In genomic region chr16:17637610-17638009, GRCm38 (mm10) we compare ENCODE assay signal across 12 mouse cellular contexts. TPM values are rescaled to one million over a fixed set of nuclear protein-coding genes. Genes with fewer than 3 reads are reported as not detected.
DNase-seq lines count a peak whose midpoint lies in the region; ATAC-seq and TF ChIP-seq lines count a peak whose summit lies in the region.
"Had no signal": no experiment of that assay in that cellular context is flagged by ENCODE, and none has a peak within 500 bp of the region (broad histone marks: within the 10 kb centered on the region; RNA-seq: fewer than 3 reads in every experiment).

No protein-coding gene starts in this region.

- no peaks in the 10 kb centered on the region for H3K27me3 ChIP-seq in hindbrain, postnatal 0 days (ENCODE audit: insufficient read depth, low read length)
- no peaks in the 10 kb centered on the region for H3K27me3 ChIP-seq in hindbrain, embryonic 13.5 days
- H3K27me3 ChIP-seq in E14TG2a.4 (ENCODE audit: insufficient read depth, low read length), result no peaks in the 10 kb centered on the region
- no peaks in the 10 kb centered on the region for H3K27me3 ChIP-seq in liver, embryonic 13.5 days
- H3K27me3 ChIP-seq: heart, embryonic 12.5 days; megakaryocyte, embryonic 14.5 days had no signal

- no peak for ATAC-seq in hindbrain, postnatal 0 days
- ATAC-seq in hindbrain, embryonic 13.5 days (ENCODE audit: low FRiP score), result no peak
- ATAC-seq in liver, embryonic 13.5 days (ENCODE audit: low read depth), result peak; percentile 2; the same call in 1 of the 2 replicates
- ATAC-seq in megakaryocyte, adult 5-6 weeks (ENCODE audit: poor library complexity, severe bottlenecking), result no peak

- H3K27ac ChIP-seq in hindbrain, postnatal 0 days, result no peak overlapping the region
- no peak overlapping the region for H3K27ac ChIP-seq in hindbrain, embryonic 13.5 days
- peak overlapping the region; percentile 86 for H3K27ac ChIP-seq in bone marrow, adult 2 months (ENCODE audit: control insufficient read depth, insufficient read depth, low read depth, low read length, poor library complexity)
- H3K27ac ChIP-seq in liver, embryonic 13.5 days, result peak overlapping the region; percentile 99

- 82% methylated on average over 2 of the region's 2 CpGs for WGBS in hindbrain, postnatal 0 days
- 81% methylated on average over 2 of the region's 2 CpGs for WGBS in hindbrain, embryonic 13.5 days
- 73% methylated on average over 2 of the region's 2 CpGs for WGBS in bone marrow, adult 2 months
- WGBS in liver, embryonic 13.5 days (ENCODE audit: insufficient replicate concordance), result 81% methylated on average over 2 of the region's 2 CpGs

- intact Hi-C loops in left cerebral cortex, postnatal 10 days (cut with DNase I), result no loop called here

- DNase-seq in hindbrain, postnatal 0 days (ENCODE audit: low spot score), result no peak
- DNase-seq in liver, embryonic 13.5 days, result no peak
- no peak for DNase-seq in left cerebral cortex, postnatal 10 days (ENCODE audit: extremely low spot score in 1 of 2, low spot score in 2 of 2)
- DNase-seq in kidney, postnatal 25 days, result no peak
- DNase-seq: cerebellum, adult 18-20 months; thymus, postnatal 25 days had no signal

- H3K4me2 ChIP-seq in hindbrain, postnatal 0 days (ENCODE audit: low read depth, low read length), result no peak overlapping the region
- no peak overlapping the region for H3K4me2 ChIP-seq in hindbrain, embryonic 13.5 days
- peak overlapping the region; percentile 49 for H3K4me2 ChIP-seq in liver, embryonic 13.5 days

- H3K9me3 ChIP-seq in hindbrain, postnatal 0 days (ENCODE audit: low read length), result no peaks in the 10 kb centered on the region
- H3K9me3 ChIP-seq in hindbrain, embryonic 13.5 days, result no peaks in the 10 kb centered on the region
- no peaks in the 10 kb centered on the region for H3K9me3 ChIP-seq in E14TG2a.4 (ENCODE audit: low read length)
- no peaks in the 10 kb centered on the region for H3K9me3 ChIP-seq in liver, embryonic 13.5 days (replicated peaks)
- H3K9me3 ChIP-seq: heart, embryonic 12.5 days; megakaryocyte, embryonic 14.5 days had no signal

- no peak for TF ChIP-seq POLR2A in bone marrow, adult 2 months (IDR thresholded peaks at IDR 0.05; ENCODE audit: borderline replicate concordance, control insufficient read depth, low read depth, low read length)

- no peaks in the 10 kb centered on the region for H3K4me1 ChIP-seq in hindbrain, postnatal 0 days (ENCODE audit: insufficient read depth, low read length)
- H3K4me1 ChIP-seq in hindbrain, embryonic 13.5 days (replicated peaks), result no peaks in the 10 kb centered on the region
- peaks cover 65% of the 10 kb centered on the region for H3K4me1 ChIP-seq in E14TG2a.4 (replicated peaks; ENCODE audit: low read depth, low read length)
- peaks cover 6% of the 10 kb centered on the region for H3K4me1 ChIP-seq in bone marrow, adult 2 months (ENCODE audit: control insufficient read depth, insufficient read depth, low read length)
- peaks cover 60% of the 10 kb centered on the region for H3K4me1 ChIP-seq in liver, embryonic 13.5 days (replicated peaks)

- H3K9ac ChIP-seq in hindbrain, postnatal 0 days (replicated peaks; ENCODE audit: low read length), result no peak overlapping the region
- no peak overlapping the region; the same call in 1 of the 2 replicates for H3K9ac ChIP-seq in hindbrain, embryonic 13.5 days
- H3K9ac ChIP-seq in liver, embryonic 13.5 days, result peak overlapping the region; percentile 66
- H3K9ac ChIP-seq: heart, embryonic 12.5 days had no signal

- peak; percentile 28 for TF ChIP-seq CTCF in hindbrain, postnatal 0 days (IDR thresholded peaks at IDR 0.05; ENCODE audit: low read depth)
- TF ChIP-seq CTCF in E14TG2a.4 (conservative IDR thresholded peaks at IDR 0.05; ENCODE audit: low read length), result 0 out of 2 replicates have a peak, but pooled peaks have one; percentile 3
- peak; percentile 38; the same call in 1 of the 2 replicates for TF ChIP-seq CTCF in bone marrow, adult 2 months (IDR thresholded peaks at IDR 0.05; ENCODE audit: control insufficient read depth, insufficient read depth, low read length)

- no peak overlapping the region for H3K4me3 ChIP-seq in hindbrain, postnatal 0 days (ENCODE audit: low read length)
- H3K4me3 ChIP-seq in hindbrain, embryonic 13.5 days, result no peak overlapping the region
- no peak overlapping the region for H3K4me3 ChIP-seq in E14TG2a.4 (replicated peaks; ENCODE audit: low read length)
- no peak overlapping the region for H3K4me3 ChIP-seq in bone marrow, adult 2 months (replicated peaks; ENCODE audit: control insufficient read depth, low read depth, low read length)
- H3K4me3 ChIP-seq in liver, embryonic 13.5 days (replicated peaks), result 0 out of 2 replicates have a peak overlapping the region, but pooled peaks have one; percentile 12
- H3K4me3 ChIP-seq: heart, embryonic 12.5 days; megakaryocyte, embryonic 14.5 days had no signal

- peaks cover 56% of the 10 kb centered on the region for H3K36me3 ChIP-seq in hindbrain, postnatal 0 days (ENCODE audit: insufficient read depth, low read length)
- H3K36me3 ChIP-seq in hindbrain, embryonic 13.5 days, result peaks cover 84% of the 10 kb centered on the region
- H3K36me3 ChIP-seq in E14TG2a.4 (ENCODE audit: insufficient read depth, low read length), result peaks cover 98% of the 10 kb centered on the region
- H3K36me3 ChIP-seq in liver, embryonic 13.5 days, result peaks cover 92% of the 10 kb centered on the region

RNA-seq across cellular contexts. Expression of gene Ccdc74a, which starts 8.7 kb away (rescaled TPM):
- 18.2 and 20.8 TPM in 2 replicates for total RNA-seq in hindbrain, postnatal 0 days (2014; rRNA removed)
- polyA plus RNA-seq in hindbrain, postnatal 0 days (2015; fragmentation: Nextera tagmentation; extraction: Ambion mirVana), result 32.8 and 37.6 TPM in 2 replicates
- 7.0 and 7.8 TPM in 2 replicates for polyA plus RNA-seq in hindbrain, embryonic 13.5 days (2015; fragmentation: Nextera tagmentation; extraction: Ambion mirVana)
- 2.4 and 9.9 TPM in 2 replicates for polyA plus RNA-seq in bone marrow, adult 2 months (2011; ENCODE audit: insufficient read depth, insufficient read length, low replicate concordance, missing spikeins)
- 1.6 and 2.3 TPM in 2 replicates for polyA plus RNA-seq in liver, embryonic 13.5 days (2015; fragmentation: Nextera tagmentation; extraction: Ambion mirVana)
- 10 to 100 TPM; 30.3 to 32.3 TPM for total RNA-seq in left cerebral cortex, postnatal 10 days (2021)
- total RNA-seq in megakaryocyte, adult 5-6 weeks (2015), result 0.36 TPM in 1 of 2 replicates, not detected in the other
- total RNA-seq in megakaryocyte, adult 5-6 weeks (2017), result not detected in 2 replicates

RNA-seq across cellular contexts. Expression of gene Smpd4, which starts 18.5 kb away (rescaled TPM):
- 62.4 and 67.4 TPM in 2 replicates for total RNA-seq in hindbrain, postnatal 0 days (2014; rRNA removed)
- 21.7 and 23.8 TPM in 2 replicates for polyA plus RNA-seq in hindbrain, postnatal 0 days (2015; fragmentation: Nextera tagmentation; extraction: Ambion mirVana)
- 23.8 and 27.2 TPM in 2 replicates for polyA plus RNA-seq in hindbrain, embryonic 13.5 days (2015; fragmentation: Nextera tagmentation; extraction: Ambion mirVana)
- polyA plus RNA-seq in bone marrow, adult 2 months (2011; ENCODE audit: insufficient read depth, insufficient read length, low replicate concordance, missing spikeins), result 17.1 and 24.9 TPM in 2 replicates
- 16.7 and 22.5 TPM in 2 replicates for polyA plus RNA-seq in liver, embryonic 13.5 days (2015; fragmentation: Nextera tagmentation; extraction: Ambion mirVana)
- total RNA-seq in left cerebral cortex, postnatal 10 days (2021), result 10 to 100 TPM; 47.7 to 50.1 TPM
- 35.2 and 35.7 TPM in 2 replicates for total RNA-seq in megakaryocyte, adult 5-6 weeks (2015)
- total RNA-seq in megakaryocyte, adult 5-6 weeks (2017), result 27.0 and 31.0 TPM in 2 replicates

RNA-seq across cellular contexts. Expression of gene Slc7a4, which starts 54.6 kb away (rescaled TPM):
- 74.6 and 78.7 TPM in 2 replicates for total RNA-seq in hindbrain, postnatal 0 days (2014; rRNA removed)
- 42.5 and 42.8 TPM in 2 replicates for polyA plus RNA-seq in hindbrain, postnatal 0 days (2015; fragmentation: Nextera tagmentation; extraction: Ambion mirVana)
- polyA plus RNA-seq in hindbrain, embryonic 13.5 days (2015; fragmentation: Nextera tagmentation; extraction: Ambion mirVana), result 20.2 and 21.0 TPM in 2 replicates
- 4.5 and 4.6 TPM in 2 replicates for polyA plus RNA-seq in bone marrow, adult 2 months (2011; ENCODE audit: insufficient read depth, insufficient read length, low replicate concordance, missing spikeins)
- polyA plus RNA-seq in liver, embryonic 13.5 days (2015; fragmentation: Nextera tagmentation; extraction: Ambion mirVana), result 1.3 and 1.8 TPM in 2 replicates
- total RNA-seq in left cerebral cortex, postnatal 10 days (2021), result 10 to 100 TPM; 68.2 to 71.1 TPM
- total RNA-seq in megakaryocyte, adult 5-6 weeks (2015), result not detected in 2 replicates
- total RNA-seq in megakaryocyte, adult 5-6 weeks (2017), result 0.40 TPM in 1 of 2 replicates, not detected in the other

Comparison
In these comparisons a context has a peak if more than half of its experiments do, and no peak if none do; other contexts are left out.
1. H3K27ac ChIP-seq: peak in bone marrow, adult 2 months (single experiment) and liver, embryonic 13.5 days (single experiment); none in hindbrain, postnatal 0 days (single experiment) and hindbrain, embryonic 13.5 days (single experiment).
2. Peak in every context shown above with its lines, with median percentiles within 50 percentile points of each other: CTCF ChIP-seq.